Mouse (Mus musculus) frontal cortex, adult (tissue): ENCODE results near the gene Kras.

ENCODE experiments used
- ATAC-seq: cut with Nextera tagmentation; 2 replicates; pipeline ENCODE4 v1.9.2; 2017; ENCODE audit warnings: mild to moderate bottlenecking, moderate library complexity, mixed read lengths; ENCODE audit not compliant: low TSS enrichment

Gene Kras

GRCm38 (mm10) chr6:145249291-145250184 lies 501 bp downstream of the Kras start:
- ATAC-seq: peak; percentile 31

DNA sequence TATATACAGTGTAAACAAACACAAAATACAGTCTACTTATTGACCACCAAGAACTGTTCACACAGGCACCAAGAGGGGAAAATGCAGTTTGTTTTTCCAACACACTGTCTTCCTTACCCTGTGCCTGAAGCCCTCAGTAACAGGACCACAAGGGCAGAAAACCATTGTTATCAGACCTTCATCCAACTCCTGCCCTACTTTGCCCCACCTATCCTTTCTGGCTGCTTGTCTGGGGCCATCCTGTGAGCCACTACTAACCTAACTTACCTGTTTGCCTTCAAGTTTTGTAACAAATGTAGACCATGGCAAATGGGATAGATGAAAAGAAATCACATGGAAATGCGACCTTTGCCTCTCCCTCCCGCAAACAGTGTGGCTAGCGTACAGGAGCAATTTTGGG lies 2.2 kb downstream of the Kras start:
- ATAC-seq: no peak

DNA sequence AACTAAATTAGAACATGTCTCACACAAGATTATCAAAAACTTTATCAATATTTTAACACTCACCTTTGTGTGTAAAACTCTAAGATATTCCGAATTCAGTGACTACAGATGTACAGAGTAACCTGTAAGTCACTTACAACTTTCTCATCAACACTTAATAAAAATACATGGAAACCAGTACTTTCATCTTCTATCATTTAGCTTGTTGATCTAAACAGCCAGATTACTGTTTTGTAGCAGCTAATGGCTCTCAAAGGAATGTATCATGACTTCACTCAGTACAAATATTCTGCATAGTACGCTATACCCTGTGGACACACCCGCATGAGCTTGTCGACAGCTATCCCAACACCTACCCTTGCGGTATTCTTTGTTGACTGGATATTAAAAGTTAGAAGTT lies 3.2 kb downstream of the Kras start:
- ATAC-seq: no peak

DNA sequence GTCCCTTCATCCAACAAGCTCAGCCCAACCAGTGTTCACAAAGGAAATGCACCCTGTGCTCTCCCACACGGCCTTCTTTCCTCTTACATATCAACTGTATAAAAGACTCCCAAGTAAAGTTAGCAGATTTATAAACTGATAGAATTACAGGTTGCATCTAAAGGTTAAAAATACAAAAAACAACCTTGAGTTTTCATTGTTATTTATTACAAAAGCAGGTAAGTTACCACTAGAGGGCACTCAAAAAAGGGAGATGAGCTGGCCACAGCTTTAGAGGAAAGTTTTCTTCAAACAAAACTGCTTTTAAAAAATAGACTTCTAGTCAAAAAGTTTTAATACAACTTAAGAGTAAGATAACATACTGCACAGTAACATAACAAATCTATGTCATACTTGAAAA lies 7.5 kb downstream of the Kras start:
- ATAC-seq: no peak

DNA sequence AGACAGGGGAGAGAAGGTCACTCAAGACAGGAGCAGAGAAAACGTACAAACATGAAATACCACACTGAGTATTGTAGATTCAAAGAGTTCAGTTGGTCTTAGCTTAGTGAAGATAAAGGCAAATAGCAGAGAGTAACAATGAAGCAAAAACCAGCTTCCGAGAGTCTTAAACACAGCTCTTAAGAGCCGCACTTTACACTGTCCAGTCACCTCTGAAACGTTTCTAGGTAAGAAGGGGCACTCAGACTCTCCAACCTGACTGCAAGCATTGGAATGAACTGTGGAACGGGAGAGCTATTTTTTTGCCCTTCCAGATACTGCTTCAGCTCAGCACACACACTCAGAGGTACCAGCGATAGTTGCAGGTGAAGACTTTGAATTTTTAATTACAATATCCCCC lies 9.8 kb downstream of the Kras start:
- no peak for ATAC-seq

- no peak for ATAC-seq
These were observed 12.9 kb downstream of the Kras start for GRCm38 (mm10) chr6:145237148-145237547.

- ATAC-seq: no peak
These were observed 14.7 kb downstream of the Kras start for GRCm38 (mm10) chr6:145235367-145235766.

DNA sequence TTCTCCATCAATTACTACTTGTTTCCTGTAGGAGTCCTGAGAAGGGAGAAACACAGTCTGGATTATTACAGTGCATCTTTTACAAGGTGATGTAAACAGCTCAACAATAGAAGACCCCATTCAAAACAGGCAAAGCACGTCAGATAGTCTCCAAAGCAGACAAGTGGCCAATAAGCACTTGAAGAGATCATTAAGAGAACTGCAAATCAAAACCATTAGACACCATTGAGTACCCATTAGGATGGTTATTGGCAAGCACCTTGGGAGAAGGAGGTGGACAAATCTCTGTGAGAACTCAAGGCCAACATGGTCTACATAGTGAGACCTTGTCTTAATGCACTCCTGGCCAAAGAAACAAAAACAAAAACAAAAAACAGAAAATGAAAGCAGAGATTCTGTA lies 15.6 kb downstream of the Kras start:
- no peak for ATAC-seq

- no peak for ATAC-seq
These were observed 23.7 kb downstream of the Kras start for GRCm38 (mm10) chr6:145226296-145226695.

GRCm38 (mm10) chr6:145224246-145224645 lies 25.8 kb downstream of the Kras start:
- no peak for ATAC-seq

DNA sequence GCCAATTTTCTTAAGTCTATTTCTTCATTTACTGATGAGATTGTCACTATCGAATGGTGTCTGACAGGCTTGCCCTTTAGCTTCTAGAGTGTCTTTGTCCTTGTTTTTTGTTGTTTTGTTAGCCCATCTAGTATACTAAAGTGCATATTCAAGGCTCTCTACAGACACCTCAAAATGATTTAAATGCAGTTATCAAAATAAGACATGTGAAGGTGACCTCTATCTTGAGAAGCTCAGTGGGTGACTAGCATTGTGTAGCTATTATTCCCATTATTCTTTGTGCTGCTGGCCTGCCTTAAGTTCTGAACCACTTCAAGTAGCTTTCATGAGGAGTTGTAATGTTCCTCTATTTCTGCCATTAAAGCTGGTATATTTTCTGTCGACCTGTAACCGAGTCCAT lies 34.2 kb downstream of the Kras start:
- ATAC-seq: no peak

DNA sequence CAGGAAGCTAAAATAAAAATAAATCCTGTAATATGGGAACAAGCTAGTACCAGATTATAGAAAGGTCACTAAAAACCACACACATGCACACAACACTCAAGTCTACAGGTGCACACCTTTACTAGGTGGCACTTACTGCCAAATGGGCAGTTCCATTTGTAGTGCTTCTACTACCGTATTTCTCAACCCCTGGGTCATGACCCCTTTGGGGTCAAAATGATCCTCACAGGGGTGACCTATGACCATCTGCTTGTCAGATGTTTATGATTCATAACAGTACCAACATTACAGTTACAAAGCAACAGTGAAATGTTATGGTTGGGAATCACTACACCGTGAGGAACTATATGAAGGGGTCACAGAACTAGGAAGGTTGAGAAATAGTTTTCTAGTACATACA lies 36.1 kb downstream of the Kras start:
- ATAC-seq: no peak

- peak; percentile 28 for ATAC-seq
These were observed 38.4 kb downstream of the Kras start for GRCm38 (mm10) chr6:145211376-145212305.

GRCm38 (mm10) chr6:145210816-145211338 lies 39.2 kb downstream of the Kras start, which contains the start of the genes Casc1 and Etfrf1:
Gene Casc1 (minus strand): TSS chr6:145211005.
Gene Etfrf1 (plus strand): TSS chr6:145211134.
- peak; percentile 89 for ATAC-seq

DNA sequence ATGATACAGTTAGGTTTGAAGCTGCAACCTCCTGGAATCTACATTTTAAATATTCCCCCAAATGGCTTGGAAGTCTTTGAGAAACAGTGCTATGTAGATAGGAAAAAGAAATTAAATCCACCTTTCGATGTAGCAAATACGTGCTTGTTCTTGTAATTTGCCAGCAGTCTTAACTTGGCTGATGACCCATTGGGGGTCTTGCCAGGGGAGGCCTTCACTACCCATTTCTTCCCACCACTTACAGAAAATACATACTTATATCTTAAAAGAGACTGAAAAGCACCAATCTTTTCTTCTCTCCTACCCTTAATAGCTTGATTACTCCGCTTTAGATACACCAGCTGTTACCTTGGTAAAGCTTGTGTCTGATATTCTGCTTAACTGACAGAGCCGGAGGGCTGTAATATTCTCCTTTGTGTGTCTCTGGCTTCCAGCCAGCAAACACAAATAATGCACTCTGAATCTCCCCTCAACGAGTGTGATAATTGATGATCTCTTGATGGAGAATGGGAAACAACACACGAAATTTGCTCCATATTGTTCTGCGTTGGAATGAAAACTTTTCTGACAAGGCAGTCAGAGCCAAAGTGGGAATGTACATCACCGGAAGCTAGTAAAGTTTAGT lies 39.9 kb downstream of the Kras start:
- ATAC-seq: no peak

DNA sequence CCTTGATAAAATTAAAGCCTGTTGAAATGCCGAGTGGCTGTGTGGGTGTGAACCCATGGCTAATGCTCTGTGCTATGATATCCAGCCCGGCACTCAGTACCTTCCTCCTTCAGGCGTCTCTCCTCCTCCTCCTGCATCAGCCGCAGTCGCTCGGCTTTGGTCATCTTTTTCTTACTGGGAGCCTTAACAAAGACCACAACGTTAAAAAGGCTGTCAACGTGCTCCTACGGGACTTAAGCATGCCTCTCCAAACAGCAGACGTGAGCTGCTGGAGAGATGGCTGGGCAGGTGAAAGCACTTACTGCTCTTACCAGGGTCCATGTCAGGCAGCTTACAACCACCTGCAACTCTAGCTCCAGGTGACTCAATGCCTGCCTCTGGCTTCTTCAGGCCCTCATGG lies 44.9 kb downstream of the Kras start:
- no peak for ATAC-seq

DNA sequence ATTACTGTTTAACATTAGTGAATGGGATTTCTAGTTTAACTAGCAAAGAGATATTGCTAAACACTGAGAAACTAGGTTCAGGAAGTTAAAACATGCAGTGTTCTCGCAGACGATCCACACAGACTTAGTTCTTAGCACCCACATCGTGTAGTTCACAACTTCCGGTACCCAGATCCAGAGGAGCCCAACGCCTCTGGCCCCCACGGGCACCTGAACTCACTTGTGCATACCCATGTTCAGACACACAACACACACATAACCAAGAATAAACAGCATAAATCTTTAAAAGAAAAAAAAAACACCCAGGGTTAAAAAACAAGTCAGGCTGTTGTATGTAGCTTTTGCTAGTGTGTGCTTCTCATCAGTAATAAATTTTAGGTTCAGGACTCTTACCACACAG lies 45.6 kb downstream of the Kras start:
- no peak for ATAC-seq

- ATAC-seq: no peak
These were observed 47.5 kb downstream of the Kras start for GRCm38 (mm10) chr6:145202432-145203125.

DNA sequence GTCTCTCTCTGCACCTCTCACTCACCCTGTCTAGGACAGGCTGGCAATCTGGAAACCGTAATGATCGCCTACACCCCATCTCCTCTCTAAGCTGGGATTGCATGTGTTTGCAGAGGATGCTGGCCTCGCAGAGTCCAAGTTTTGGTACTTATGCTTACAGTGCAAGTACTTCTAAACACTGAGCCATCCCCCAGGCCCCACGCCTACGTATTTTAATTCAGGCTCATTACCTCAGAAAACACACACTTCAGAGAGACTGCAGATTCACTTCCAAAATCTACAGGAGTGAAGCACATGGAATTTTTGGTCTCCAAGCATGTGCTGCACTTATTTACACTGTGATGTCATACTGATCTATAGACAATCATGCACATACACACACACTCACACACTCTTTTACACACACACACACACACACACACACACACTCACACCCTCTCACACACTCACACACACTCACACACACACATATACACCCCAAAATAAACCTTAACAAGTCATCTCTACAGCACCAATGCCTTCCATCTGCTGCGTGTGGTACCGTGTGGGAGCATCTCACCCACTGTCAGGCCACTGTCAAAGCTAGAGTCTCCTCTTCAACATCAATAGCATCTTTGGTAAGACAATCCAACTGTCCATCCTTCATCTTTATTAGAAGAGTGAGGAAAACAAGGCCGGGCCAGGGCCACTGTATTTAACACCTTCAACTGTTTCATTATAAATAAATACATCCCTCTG lies 51.9 kb downstream of the Kras start:
- peak; percentile 74 for ATAC-seq

- peak; percentile 65; the same call in 1 of the 2 replicates for ATAC-seq
These were observed 56.6 kb downstream of the Kras start for GRCm38 (mm10) chr6:145193446-145193845.
